ENCODE assay signal across 26 mouse cellular contexts in the genomic region with DNA sequence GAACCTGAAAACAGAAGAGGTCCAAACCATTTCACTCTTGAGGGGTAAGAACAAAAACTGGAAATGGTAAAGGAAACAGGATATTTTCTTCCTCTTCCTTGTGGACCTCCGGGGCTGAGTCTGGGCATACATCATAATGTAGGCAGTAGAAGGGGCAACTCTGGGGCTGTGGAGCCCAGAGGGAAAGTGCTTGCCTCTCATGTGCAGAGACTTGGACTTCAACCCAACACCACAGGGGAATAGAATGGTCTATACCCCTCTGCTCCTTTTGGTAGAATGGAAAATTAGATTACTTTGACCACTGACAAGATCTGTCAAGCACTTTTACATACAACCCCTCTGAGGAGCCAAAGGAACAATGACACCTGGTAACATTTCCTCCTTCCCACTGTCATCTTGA. TPM values are rescaled to one million over a fixed set of nuclear protein-coding genes. Genes with fewer than 3 reads are reported as not detected.
"Had no signal": no experiment of that assay in that cellular context is flagged by ENCODE, and none has a peak within 500 bp of the region (broad histone marks: within the 10 kb centered on the region; RNA-seq: fewer than 3 reads in every experiment).

No protein-coding gene starts in this region.

- H3K9me3 ChIP-seq: kidney, embryonic 15.5 days; limb, embryonic 10.5 days; limb, embryonic 13.5 days; liver, embryonic 12.5 days; liver, embryonic 15.5 days; lung, embryonic 15.5 days; megakaryocyte, embryonic 14.5 days; midbrain, embryonic 10.5 days; midbrain, embryonic 13.5 days; neural tube, embryonic 13.5 days; stomach, embryonic 15.5 days had no signal

- DNase-seq: kidney, adult 8-10 months; kidney, postnatal 10 days; kidney, postnatal 36 days; layer of hippocampus, postnatal 36 days; liver; lung, adult 18-20 months; lung, postnatal 10 days; lung, postnatal 36 days; retina, postnatal 1 day; right cerebral cortex, postnatal 25 days; spleen, adult 18-20 months had no signal

- H3K4me2 ChIP-seq: kidney, embryonic 15.5 days; limb, embryonic 13.5 days; liver, embryonic 12.5 days; liver, embryonic 15.5 days; lung, embryonic 15.5 days; midbrain, embryonic 13.5 days; neural tube, embryonic 13.5 days; stomach, embryonic 15.5 days had no signal

- H3K9ac ChIP-seq: kidney, embryonic 15.5 days; limb, embryonic 13.5 days; liver, embryonic 12.5 days; liver, embryonic 15.5 days; lung, embryonic 15.5 days; midbrain, embryonic 13.5 days; neural tube, embryonic 13.5 days; stomach, embryonic 15.5 days had no signal

- H3K27ac ChIP-seq: limb, embryonic 10.5 days; limb, embryonic 13.5 days; liver, embryonic 12.5 days; liver, embryonic 15.5 days; midbrain, embryonic 10.5 days; midbrain, embryonic 13.5 days; neural tube, embryonic 13.5 days; stomach, embryonic 15.5 days had no signal

- H3K4me3 ChIP-seq: kidney, embryonic 15.5 days; limb, embryonic 10.5 days; limb, embryonic 13.5 days; liver, embryonic 12.5 days; liver, embryonic 15.5 days; lung, embryonic 15.5 days; midbrain, embryonic 10.5 days; midbrain, embryonic 13.5 days; myocyte; neural tube, embryonic 13.5 days; stomach, embryonic 15.5 days had no signal

- H3K27me3 ChIP-seq: kidney, embryonic 15.5 days; limb, embryonic 13.5 days; liver, embryonic 12.5 days; liver, embryonic 15.5 days; lung, embryonic 15.5 days; midbrain, embryonic 13.5 days; neural tube, embryonic 13.5 days; stomach, embryonic 15.5 days had no signal

RNA-seq across cellular contexts. Expression of gene Ccr10, which starts 19.9 kb away (rescaled TPM):
- total RNA-seq: layer of hippocampus, postnatal 10 days; layer of hippocampus, postnatal 36 days; neutrophil, adult 5-6 weeks had no signal
- polyA plus RNA-seq: limb, embryonic 10.5 days had no signal

RNA-seq across cellular contexts. Expression of gene Cntnap1, which starts 24.8 kb away (rescaled TPM):
- total RNA-seq: neutrophil, adult 5-6 weeks had no signal

RNA-seq across cellular contexts. Expression of gene Tubg2, which starts 39.4 kb away (rescaled TPM):
- total RNA-seq: monocyte, adult 5-6 weeks had no signal
